Mouse (Mus musculus): Measurements from ENCODE around the gene Pglyrp1. TPM values are rescaled to one million over a fixed set of nuclear protein-coding genes. Genes with fewer than 3 reads are reported as not detected.

Pglyrp1 gene
- polyA plus RNA-seq, 1 experiment from 2014 or later = 1.0 TPM

- no peaks in the 10 kb centered on the region for H3K9me3 ChIP-seq
- H3K4me2 ChIP-seq (replicated peaks) = no peak overlapping the region
- 72% methylated on average over 5 of the region's 5 CpGs for WGBS
- H3K36me3 ChIP-seq = no peaks in the 10 kb centered on the region
- no peak overlapping the region for H3K4me3 ChIP-seq
- no peak overlapping the region for H3K27ac ChIP-seq
- H3K4me1 ChIP-seq = no peaks in the 10 kb centered on the region
- no peak for ATAC-seq (ENCODE audit: low FRiP score, low read depth)
- H3K27me3 ChIP-seq = no peaks in the 10 kb centered on the region
- no peak overlapping the region for H3K9ac ChIP-seq
Observed at GRCm38 (mm10) chr7:18858310-18858916, 12.7 kb upstream of the Pglyrp1 start.

- Histone ChIP-seq H3K36me3 (no peaks in the 10 kb centered on the region), H3K9me3 (no peaks in the 10 kb centered on the region), H3K9ac (no peak overlapping the region), H3K27ac (no peak overlapping the region), H3K4me1 (no peaks in the 10 kb centered on the region), H3K4me3 (no peak overlapping the region), H3K27me3 (no peaks in the 10 kb centered on the region), H3K4me2 (replicated peaks) (no peak overlapping the region)
- WGBS = 82% methylated on average over 6 of the region's 6 CpGs
- ATAC-seq (ENCODE audit: low FRiP score, low read depth) = no peak
Observed at GRCm38 (mm10) chr7:18862801-18863200, 8.3 kb upstream of the Pglyrp1 start.

GRCm38 (mm10) chr7:18868491-18868890 lies 2.6 kb upstream of the Pglyrp1 start:
- 82% methylated on average over 2 of the region's 2 CpGs for WGBS
- no peak for ATAC-seq (ENCODE audit: low FRiP score, low read depth)
- no peak overlapping the region for H3K4me3 ChIP-seq

GRCm38 (mm10) chr7:18872014-18872802 lies 1.1 kb downstream of the Pglyrp1 start:
- WGBS = 16% methylated on average over 14 of the region's 14 CpGs
- no peaks in the 10 kb centered on the region for H3K27me3 ChIP-seq
- H3K4me1 ChIP-seq = peaks cover 5% of the 10 kb centered on the region; the same call in 1 of the 2 replicates
- H3K4me3 ChIP-seq = peak overlapping the region; percentile 39
- 0 out of 2 replicates have a peak overlapping the region, but pooled peaks have one; percentile 43 for H3K9ac ChIP-seq
- H3K36me3 ChIP-seq = no peaks in the 10 kb centered on the region
- no peak overlapping the region for H3K27ac ChIP-seq
- H3K4me2 ChIP-seq (replicated peaks) = peak overlapping the region; percentile 72
- no peaks in the 10 kb centered on the region for H3K9me3 ChIP-seq
- ATAC-seq (ENCODE audit: low FRiP score, low read depth) = peak; percentile 54; the same call in 1 of the 2 replicates

More at GRCm38 (mm10) chr7:18868491-18868890, 2.6 kb upstream of the Pglyrp1 start:
- Histone ChIP-seq H3K4me2 (replicated peaks) (no peak overlapping the region), H3K9ac (no peak overlapping the region), H3K36me3 (no peaks in the 10 kb centered on the region), H3K27me3 (no peaks in the 10 kb centered on the region), H3K9me3 (no peaks in the 10 kb centered on the region), H3K27ac (no peak overlapping the region), H3K4me1 (peaks cover 5% of the 10 kb centered on the region; the same call in 1 of the 2 replicates)

- Histone ChIP-seq H3K4me3 (peak overlapping the region; percentile 39), H3K27ac (no peak overlapping the region), H3K4me1 (peaks cover 5% of the 10 kb centered on the region; the same call in 1 of the 2 replicates), H3K9me3 (no peaks in the 10 kb centered on the region), H3K4me2 (replicated peaks) (peak overlapping the region; percentile 72), H3K9ac (0 out of 2 replicates have a peak overlapping the region, but pooled peaks have one; percentile 43), H3K27me3 (no peaks in the 10 kb centered on the region), H3K36me3 (no peaks in the 10 kb centered on the region)
- peak; percentile 51; the same call in 1 of the 2 replicates for ATAC-seq (ENCODE audit: low FRiP score, low read depth)
- 6% methylated on average over 7 of the region's 7 CpGs for WGBS
Observed at GRCm38 (mm10) chr7:18872816-18873215, 1.7 kb downstream of the Pglyrp1 start.

- H3K4me1 ChIP-seq = peaks cover 5% of the 10 kb centered on the region; the same call in 1 of the 2 replicates
- ATAC-seq (ENCODE audit: low FRiP score, low read depth) = peak; percentile 80; the same call in 1 of the 2 replicates
- no peaks in the 10 kb centered on the region for H3K36me3 ChIP-seq
- no peaks in the 10 kb centered on the region for H3K27me3 ChIP-seq
- peak overlapping the region; percentile 72 for H3K4me2 ChIP-seq (replicated peaks)
- H3K9me3 ChIP-seq = no peaks in the 10 kb centered on the region
- WGBS = 0% methylated on average over 10 of the region's 10 CpGs
- H3K4me3 ChIP-seq = peak overlapping the region; percentile 39
- H3K9ac ChIP-seq = 0 out of 2 replicates have a peak overlapping the region, but pooled peaks have one; percentile 43
- no peak overlapping the region for H3K27ac ChIP-seq
Observed at GRCm38 (mm10) chr7:18873253-18873652, 2.1 kb downstream of the Pglyrp1 start.

GRCm38 (mm10) chr7:18875372-18875771 lies 4.2 kb downstream of the Pglyrp1 start:
- H3K27me3 ChIP-seq = no peaks in the 10 kb centered on the region
- H3K4me3 ChIP-seq = no peak overlapping the region
- 86% methylated on average over 5 of the region's 5 CpGs for WGBS
- no peak overlapping the region for H3K27ac ChIP-seq
- peaks cover 5% of the 10 kb centered on the region; the same call in 1 of the 2 replicates for H3K4me1 ChIP-seq
- no peaks in the 10 kb centered on the region for H3K36me3 ChIP-seq
- no peak overlapping the region for H3K4me2 ChIP-seq (replicated peaks)
- no peak for ATAC-seq (ENCODE audit: low FRiP score, low read depth)
- no peak overlapping the region for H3K9ac ChIP-seq
- H3K9me3 ChIP-seq = no peaks in the 10 kb centered on the region

- no peak for ATAC-seq (ENCODE audit: low FRiP score, low read depth)
- H3K4me3 ChIP-seq = no peak overlapping the region
- H3K9me3 ChIP-seq = no peaks in the 10 kb centered on the region
- 70% methylated on average over 7 of the region's 7 CpGs for WGBS
- no peaks in the 10 kb centered on the region for H3K27me3 ChIP-seq
- no peak overlapping the region for H3K4me2 ChIP-seq (replicated peaks)
- H3K36me3 ChIP-seq = no peaks in the 10 kb centered on the region
- H3K4me1 ChIP-seq = no peaks in the 10 kb centered on the region
- H3K27ac ChIP-seq = no peak overlapping the region
- H3K9ac ChIP-seq = no peak overlapping the region
Observed at GRCm38 (mm10) chr7:18878691-18879090, 7.6 kb downstream of the Pglyrp1 start.

GRCm38 (mm10) chr7:18883991-18884744 lies 13.0 kb downstream of the Pglyrp1 start:
- Histone ChIP-seq H3K36me3 (peaks cover 9% of the 10 kb centered on the region), H3K27ac (no peak overlapping the region), H3K27me3 (no peaks in the 10 kb centered on the region), H3K4me3 (no peak overlapping the region), H3K9ac (0 out of 2 replicates have a peak overlapping the region, but pooled peaks have one; percentile 19), H3K4me1 (no peaks in the 10 kb centered on the region), H3K9me3 (no peaks in the 10 kb centered on the region), H3K4me2 (replicated peaks) (no peak overlapping the region)
- 53% methylated on average over 9 of the region's 9 CpGs for WGBS
- no peak for ATAC-seq (ENCODE audit: low FRiP score, low read depth)

- no peak overlapping the region for H3K27ac ChIP-seq
- peaks cover 9% of the 10 kb centered on the region for H3K36me3 ChIP-seq
- 54% methylated on average over 13 of the region's 13 CpGs for WGBS
- no peaks in the 10 kb centered on the region for H3K9me3 ChIP-seq
- 0 out of 2 replicates have a peak overlapping the region, but pooled peaks have one; percentile 19 for H3K9ac ChIP-seq
- no peak overlapping the region for H3K4me2 ChIP-seq (replicated peaks)
- ATAC-seq (ENCODE audit: low FRiP score, low read depth) = no peak
- no peaks in the 10 kb centered on the region for H3K4me1 ChIP-seq
- no peak overlapping the region for H3K4me3 ChIP-seq
- no peaks in the 10 kb centered on the region for H3K27me3 ChIP-seq
Observed at GRCm38 (mm10) chr7:18884745-18885422, 13.8 kb downstream of the Pglyrp1 start.

- Histone ChIP-seq H3K4me2 (replicated peaks) (no peak overlapping the region), H3K9ac (no peak overlapping the region), H3K9me3 (no peaks in the 10 kb centered on the region), H3K27ac (no peak overlapping the region), H3K4me1 (no peaks in the 10 kb centered on the region), H3K4me3 (no peak overlapping the region), H3K27me3 (no peaks in the 10 kb centered on the region), H3K36me3 (peaks cover 17% of the 10 kb centered on the region)
- 95% methylated on average over 1 of the region's 1 CpGs for WGBS
- no peak for ATAC-seq (ENCODE audit: low FRiP score, low read depth)
Observed at GRCm38 (mm10) chr7:18886963-18887362, 15.8 kb downstream of the Pglyrp1 start.

All from limb, embryonic 13.5 days (tissue).